In genomic region chr7:64709520-64710262, GRCm38 (mm10) we compare ENCODE assay signal across 9 mouse cellular contexts.
DNase-seq lines count a peak whose midpoint lies in the region; ATAC-seq lines count a peak whose summit lies in the region.
"Had no signal": no experiment of that assay in that cellular context is flagged by ENCODE, and none has a peak within 500 bp of the region (broad histone marks: within the 10 kb centered on the region; RNA-seq: fewer than 3 reads in every experiment).

No protein-coding gene starts in this region.

- WGBS in midbrain, embryonic 16.5 days: 88% methylated on average over 13 of the region's 13 CpGs

- H3K27me3 ChIP-seq in midbrain, embryonic 16.5 days (ENCODE audit: control insufficient read depth, insufficient read depth, low read depth, low read length): no peaks in the 10 kb centered on the region
- H3K27me3 ChIP-seq: embryonic facial prominence, embryonic 15.5 days had no signal

- H3K36me3 ChIP-seq in midbrain, embryonic 16.5 days (ENCODE audit: control insufficient read depth, insufficient read depth, low read length): no peaks in the 10 kb centered on the region
- H3K36me3 ChIP-seq: embryonic facial prominence, embryonic 15.5 days had no signal

- DNase-seq in layer of hippocampus, adult 18-20 months (ENCODE audit: low spot score in 2 of 2): peak; percentile 58 to 84
- no peak for DNase-seq in layer of hippocampus, postnatal 10 days (ENCODE audit: low spot score in 2 of 2)
- DNase-seq in cerebellum, adult 11 months: peak; percentile 60
- peak; percentile 23 for DNase-seq in embryo, embryonic 11 days
- DNase-seq in heart, postnatal 36 days: no peak
- DNase-seq in urinary bladder, postnatal 10 days (ENCODE audit: low spot score): no peak
- DNase-seq: kidney, adult 11 months had no signal

- no peak overlapping the region for H3K4me2 ChIP-seq in midbrain, embryonic 16.5 days (ENCODE audit: low read length)
- H3K4me2 ChIP-seq: embryonic facial prominence, embryonic 15.5 days had no signal

- no peak overlapping the region for H3K9ac ChIP-seq in midbrain, embryonic 16.5 days (ENCODE audit: low read depth, low read length)
- H3K9ac ChIP-seq: embryonic facial prominence, embryonic 15.5 days had no signal

- intact Hi-C loops in heart, postnatal 36 days (cut with DNase I): no loop called here

- no peaks in the 10 kb centered on the region for H3K9me3 ChIP-seq in midbrain, embryonic 16.5 days (replicated peaks; ENCODE audit: control insufficient read depth, low read length, poor library complexity, severe bottlenecking)
- H3K9me3 ChIP-seq: embryonic facial prominence, embryonic 15.5 days had no signal

- peaks cover 3% of the 10 kb centered on the region; the same call in 1 of the 2 replicates for H3K4me1 ChIP-seq in midbrain, embryonic 16.5 days (ENCODE audit: control insufficient read depth, insufficient read depth, low read length)
- H3K4me1 ChIP-seq: embryonic facial prominence, embryonic 15.5 days had no signal

- peak; percentile 52 for ATAC-seq in midbrain, embryonic 16.5 days

- no peak overlapping the region for H3K4me3 ChIP-seq in midbrain, embryonic 16.5 days (ENCODE audit: low read depth, low read length)
- H3K4me3 ChIP-seq: embryonic facial prominence, embryonic 15.5 days had no signal

- no peak overlapping the region for H3K27ac ChIP-seq in midbrain, embryonic 16.5 days (ENCODE audit: low read length)
- H3K27ac ChIP-seq: embryonic facial prominence, embryonic 15.5 days had no signal

Comparison
In these comparisons a context has a peak if more than half of its experiments do, and no peak if none do; other contexts are left out.
1. DNase-seq: peak in layer of hippocampus, adult 18-20 months (2 of 2), cerebellum, adult 11 months (single experiment) and embryo, embryonic 11 days (single experiment); none in layer of hippocampus, postnatal 10 days (0 of 2), heart, postnatal 36 days (0 of 2) and urinary bladder, postnatal 10 days (single experiment).